Mouse (Mus musculus) left cerebral cortex, postnatal 36 days (tissue): ENCODE data around the gene Akap17b. TPM values are rescaled to one million over a fixed set of nuclear protein-coding genes. Genes with fewer than 3 reads are reported as not detected.

Experiments
- DNase-seq, 2 experiments: peaks; one replicate each; pipeline ENCODE4 v3.0.0; 2021 to 2022; ENCODE audit warnings: low spot score in 2 of 2, mixed read lengths in 1 of 2
- intact Hi-C: fragments of 180-260 bp; cut with DNase I; formaldehyde crosslinking; loops from one replicate; pipeline ENCODE4 v1.15.1; 2025
- total RNA-seq, 2 experiments: library from RNA; stranded (reverse); gene quantifications; 2 replicates each; pipeline ENCODE4 v1.2.3; 2021

Akap17b gene
- total RNA-seq, 2 experiments from 2014 or later = 10.4 to 11.9 TPM

DNA sequence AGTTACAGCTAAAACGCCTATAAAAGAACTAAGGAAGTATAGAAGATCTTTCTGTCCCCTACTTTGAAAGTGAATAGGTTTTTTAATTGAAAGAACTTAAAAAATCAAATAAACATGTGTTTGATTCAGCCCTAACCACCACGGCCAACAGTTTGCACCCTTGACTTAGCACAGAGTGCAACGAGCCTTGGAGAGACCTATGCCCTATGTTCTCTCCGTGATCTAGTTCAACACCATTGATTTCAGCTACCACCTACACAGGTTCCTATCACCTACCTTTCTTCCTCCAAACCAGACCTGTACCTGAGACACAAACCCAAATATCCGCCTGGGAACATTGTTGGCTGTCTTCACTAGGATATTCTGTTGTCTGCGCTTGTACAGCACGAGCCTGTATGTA, 54.9 kb downstream of the Akap17b start:
- no peak for DNase-seq
- intact Hi-C loops = no loop called here

DNA sequence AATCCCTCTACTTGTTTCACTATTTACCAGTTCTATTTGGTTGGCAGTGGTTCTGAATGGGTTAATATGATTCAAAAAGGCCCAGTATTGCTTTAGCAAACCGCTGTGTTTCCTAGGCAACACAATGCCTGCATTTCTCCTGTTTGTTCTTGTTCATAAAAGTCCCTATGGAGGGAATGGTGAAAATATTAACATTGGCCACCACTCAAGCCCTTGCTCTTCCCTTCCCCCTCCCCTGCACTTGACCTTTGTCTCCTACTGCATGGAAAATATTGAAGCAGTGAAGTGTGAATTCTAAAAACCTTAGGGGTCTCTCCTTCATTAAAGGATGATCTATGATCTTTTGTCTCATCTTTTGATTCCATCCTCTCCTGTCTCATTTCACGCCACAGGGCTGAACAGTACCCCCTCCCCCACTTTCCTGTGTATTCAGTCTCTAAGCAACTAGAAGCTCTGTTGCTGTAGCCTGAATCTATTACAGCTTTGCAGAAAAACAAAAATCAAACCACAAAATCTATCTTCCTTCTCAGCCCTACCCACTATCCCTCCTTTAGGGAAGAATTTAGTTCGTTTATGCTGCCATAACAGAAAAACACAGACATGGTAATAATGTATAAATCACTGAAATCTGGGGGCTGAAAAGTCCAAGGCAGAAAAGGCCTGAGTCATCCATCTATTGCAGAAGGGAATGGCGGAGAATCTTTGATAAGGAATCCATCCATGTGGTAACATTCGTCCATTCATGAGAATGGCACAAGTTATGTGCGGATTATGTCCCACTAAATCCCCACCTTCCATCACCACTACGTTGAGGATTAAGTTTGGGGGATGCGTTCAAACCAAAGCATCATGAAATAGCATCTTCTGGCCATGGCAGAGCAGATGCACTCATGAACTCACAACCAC, 57.6 kb downstream of the Akap17b start:
- no peak for DNase-seq
- intact Hi-C loops = no loop called here

DNA sequence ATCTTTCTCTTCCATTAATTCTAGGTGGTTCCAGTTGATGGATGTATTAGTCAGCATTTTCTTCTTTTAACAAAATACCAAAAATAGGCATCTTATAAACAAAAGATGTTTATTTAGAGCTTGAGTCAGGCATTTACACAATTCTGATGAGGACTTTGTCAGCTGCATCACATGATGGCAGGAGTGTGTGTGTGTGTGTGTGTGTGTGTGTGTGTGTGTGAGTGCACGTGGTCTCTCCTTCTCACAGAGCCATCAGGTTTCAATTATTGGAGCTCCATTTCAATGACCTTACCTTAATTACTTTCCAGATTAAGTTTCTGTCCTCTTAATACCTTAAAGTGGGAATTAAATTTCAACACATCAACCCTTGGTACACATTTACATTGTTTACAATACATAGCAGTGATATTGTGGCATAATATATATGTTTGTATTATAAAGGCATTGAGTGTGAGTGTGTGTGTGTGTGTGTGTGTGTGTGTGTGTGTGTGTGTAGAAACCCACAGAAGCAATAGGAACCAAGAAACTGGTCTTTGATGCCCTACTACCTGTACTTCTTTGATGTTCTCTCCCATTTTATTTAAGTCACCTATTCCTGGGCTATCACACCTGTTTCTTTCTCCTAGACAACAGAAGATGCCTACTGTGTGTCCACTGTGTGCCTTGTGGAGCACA, 58.4 kb downstream of the Akap17b start:
- intact Hi-C loops = no loop called here
- DNase-seq = no peak

DNA sequence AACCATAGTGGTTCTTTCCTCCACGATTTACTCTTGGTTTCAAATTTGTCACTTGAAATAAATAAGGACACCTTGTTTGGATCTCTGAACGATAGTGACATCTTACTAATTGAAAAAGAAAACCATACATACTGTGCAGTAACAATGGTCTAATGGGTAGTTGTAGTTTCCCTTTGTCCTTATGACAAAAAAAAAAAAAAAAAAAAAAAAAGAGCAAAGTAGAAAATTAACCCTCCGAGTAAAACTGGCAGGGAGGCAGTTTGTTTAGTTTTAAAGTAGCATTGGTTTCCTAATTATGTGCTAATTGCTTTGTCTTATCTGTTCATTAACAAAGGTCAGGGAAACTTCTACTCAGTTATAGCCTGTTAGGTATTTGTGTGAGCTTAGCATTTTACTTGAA, 83.1 kb downstream of the Akap17b start:
- DNase-seq = no peak
- intact Hi-C loops = loop anchor here (2.0 kb wide), 1 partner anchor 27 kb away; no protein-coding TSS in a partner anchor

DNA sequence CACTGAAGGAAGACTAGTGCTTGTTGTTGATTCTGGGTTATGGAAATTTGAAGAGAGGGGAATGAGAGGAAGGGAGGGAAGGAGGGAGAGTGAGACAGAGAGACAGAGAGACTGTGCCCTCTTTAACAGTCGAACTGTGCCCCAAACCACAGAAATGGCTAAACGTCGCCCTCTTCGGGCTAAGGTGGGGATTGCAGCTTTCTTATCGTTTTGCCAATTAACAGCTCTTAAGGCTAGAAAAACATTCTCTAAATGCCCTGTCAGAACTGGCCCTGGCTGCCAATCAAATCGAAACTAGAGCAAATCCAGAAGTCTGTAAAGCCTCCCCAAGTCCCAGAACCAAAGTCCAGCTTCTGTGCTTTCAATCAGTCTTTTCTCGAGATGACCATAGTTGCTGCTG, 83.5 kb downstream of the Akap17b start:
- intact Hi-C loops = loop anchor here (2.0 kb wide), 1 partner anchor 27 kb away; no protein-coding TSS in a partner anchor

GRCm38 (mm10) chrX:36560170-36560569, 85.0 kb downstream of the Akap17b start:
- intact Hi-C loops = no loop called here
- DNase-seq = no peak

More for the DNA sequence above, 83.5 kb downstream of the Akap17b start:
- DNase-seq = peak; percentile 49 to 59

Other genes starting within 250 kb of the Akap17b start
- gene Gm6268, start 244.1 kb downstream of the Akap17b start, total RNA-seq = not detected
- gene Gm14569, start 153.6 kb downstream of the Akap17b start, total RNA-seq = not detected
- 100 to 1,000 TPM; 279 to 291 TPM for gene Pgrmc1, start 47.2 kb downstream of the Akap17b start, total RNA-seq
- under 1 TPM; 0.35 to 0.48 TPM for gene Slc25a43, start 98.3 kb upstream of the Akap17b start, total RNA-seq
- 100 to 1,000 TPM; 312 to 340 TPM for gene Slc25a5, start 150.3 kb upstream of the Akap17b start, total RNA-seq
- 10 to 100 TPM; 48.7 to 50.8 TPM for gene Ube2a, start 228.5 kb upstream of the Akap17b start, total RNA-seq
- 10 to 100 TPM; 37.2 to 37.7 TPM for gene C330007P06Rik, start 228.7 kb upstream of the Akap17b start, total RNA-seq